Mouse (Mus musculus): Measurements from ENCODE around the gene Gnb1l. TPM values are rescaled to one million over a fixed set of nuclear protein-coding genes. Genes with fewer than 3 reads are reported as not detected.
A peak's percentile ranks its signal among the peaks of the same experiment; 100 is the strongest.
"Not testable (repeated sequence)": the region's sequence is repeated elsewhere in the genome, so short reads cannot be mapped to it uniquely, and the experiment has no call there.

Gnb1l gene
- total RNA-seq, 2 experiments from 2014 or later = 6.0 to 6.7 TPM

DNA sequence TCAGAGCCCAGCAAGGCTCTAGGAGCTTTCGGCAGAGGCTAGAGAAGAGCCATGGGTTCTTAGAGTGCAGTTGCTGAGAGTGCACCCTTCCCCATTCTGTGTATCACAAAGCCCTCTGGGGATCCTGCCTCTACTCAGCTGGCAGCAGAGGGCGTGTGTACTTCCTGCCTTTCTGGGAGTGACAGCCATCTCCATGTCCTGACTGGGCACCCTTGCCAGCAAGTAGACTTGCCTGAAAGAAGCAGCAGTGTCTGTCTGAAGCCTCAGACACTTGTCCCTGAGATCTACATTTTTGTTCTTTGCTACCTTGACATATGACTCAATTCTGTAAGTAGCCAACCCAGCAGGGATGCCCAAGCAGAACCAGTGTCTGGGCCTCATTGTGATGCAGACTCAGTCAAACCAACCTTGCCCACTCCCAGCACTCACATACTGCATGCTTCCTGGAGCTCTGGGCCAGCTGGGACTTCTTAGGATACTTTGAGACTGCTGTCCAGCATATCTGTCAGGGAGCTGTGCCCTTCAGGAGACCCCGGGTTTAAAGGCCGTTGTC is 17.5 kb upstream of the Gnb1l start:
- DNase-seq (ENCODE audit: low spot score in 2 of 2) = no peak
- intact Hi-C loops (cut with DNase I) = no loop called here

DNA sequence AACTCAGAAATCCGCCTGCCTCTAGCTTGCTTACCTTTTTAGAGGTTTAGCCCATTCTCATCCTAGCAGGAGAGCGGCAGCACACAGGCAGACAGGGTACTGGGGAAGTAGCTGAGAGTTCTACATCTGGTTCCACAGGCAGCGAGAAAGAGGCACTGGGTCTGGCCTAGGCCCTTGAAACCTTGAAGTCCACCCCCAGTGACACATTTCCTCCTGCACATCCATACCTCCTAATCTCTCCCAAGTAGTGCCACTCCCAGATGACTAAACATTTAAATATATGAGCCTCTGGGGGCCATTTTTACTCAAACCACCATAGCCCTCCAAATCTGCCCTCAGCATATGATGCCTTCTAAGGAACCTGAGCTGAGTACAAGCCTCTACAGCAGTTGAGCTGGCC is 16.1 kb upstream of the Gnb1l start:
- no peak for DNase-seq (ENCODE audit: low spot score in 2 of 2)
- intact Hi-C loops (cut with DNase I) = no loop called here

DNA sequence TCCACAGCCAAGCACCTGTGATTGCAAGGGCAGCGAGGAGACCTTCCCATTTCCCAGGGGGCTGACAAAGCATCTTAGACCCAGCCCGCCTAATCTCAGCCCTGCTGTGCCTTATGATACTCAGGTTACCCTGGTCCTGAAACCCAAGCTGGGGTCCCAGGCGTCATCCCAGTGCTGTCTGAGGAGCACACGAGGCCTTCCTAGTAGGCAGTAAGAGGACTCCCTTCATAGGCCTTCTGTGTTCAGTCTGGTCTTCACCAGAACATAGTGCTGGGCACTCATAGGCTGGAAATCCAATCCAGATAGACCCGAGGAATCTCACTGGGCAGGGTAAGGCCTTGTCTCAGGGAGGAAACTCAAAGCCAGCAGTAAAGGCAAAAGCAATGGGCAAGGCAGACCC is 14.7 kb upstream of the Gnb1l start:
- no peak for DNase-seq (ENCODE audit: low spot score in 2 of 2)
- intact Hi-C loops (cut with DNase I) = no loop called here

DNA sequence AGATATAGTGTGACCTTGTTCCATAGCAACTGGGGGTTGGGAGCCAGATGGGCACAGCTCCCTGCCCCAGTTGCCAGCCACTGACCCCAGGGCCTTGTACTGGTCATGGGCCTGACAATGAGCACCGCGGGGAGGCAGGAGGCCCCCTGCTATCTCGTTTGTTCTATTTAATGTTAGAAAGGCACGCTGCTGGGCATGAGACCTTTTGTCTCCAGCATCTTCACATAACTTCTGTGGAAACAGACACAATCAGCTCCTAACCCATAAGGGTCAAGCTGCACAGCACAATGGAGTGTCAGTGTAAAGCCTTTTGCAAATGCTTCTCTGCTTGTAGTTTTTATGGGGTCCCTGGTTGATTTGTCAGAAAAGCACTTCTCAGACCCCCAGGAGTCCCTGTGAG is 14.1 kb upstream of the Gnb1l start:
- no peak for DNase-seq (ENCODE audit: low spot score in 2 of 2)
- intact Hi-C loops (cut with DNase I) = no loop called here

DNA sequence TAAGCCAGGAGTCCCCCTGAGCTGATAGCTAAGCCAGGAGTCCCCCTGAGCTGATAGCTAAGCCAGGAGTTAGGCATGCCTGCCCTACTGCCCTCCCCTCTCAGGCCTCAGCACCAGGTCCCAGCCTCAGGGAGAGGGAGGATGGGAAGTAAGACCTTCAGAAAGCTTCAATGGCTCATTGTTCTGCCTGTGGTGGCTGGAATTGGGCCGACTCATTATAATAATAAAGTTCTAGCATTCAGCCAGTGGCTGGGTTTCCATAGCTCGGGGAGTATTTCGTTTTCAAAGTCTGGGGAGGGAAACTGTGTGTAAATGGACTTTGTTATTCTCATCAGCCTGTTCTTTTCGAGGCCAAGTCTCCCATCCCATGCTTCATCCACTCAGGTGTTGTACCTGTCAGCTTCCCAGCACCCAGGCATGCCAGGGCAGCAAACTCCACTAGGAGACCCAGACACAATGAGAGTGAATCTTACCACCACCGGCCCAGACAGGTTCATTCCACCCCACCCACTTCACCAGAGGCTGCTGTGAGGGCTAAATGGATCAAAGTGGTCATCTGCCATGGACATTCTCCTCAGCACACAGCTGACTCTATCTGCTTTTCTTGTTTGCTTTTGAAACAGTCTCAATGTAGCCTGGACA is 13.6 kb upstream of the Gnb1l start:
- no peak for DNase-seq (ENCODE audit: low spot score in 2 of 2)
- intact Hi-C loops (cut with DNase I) = no loop called here

DNA sequence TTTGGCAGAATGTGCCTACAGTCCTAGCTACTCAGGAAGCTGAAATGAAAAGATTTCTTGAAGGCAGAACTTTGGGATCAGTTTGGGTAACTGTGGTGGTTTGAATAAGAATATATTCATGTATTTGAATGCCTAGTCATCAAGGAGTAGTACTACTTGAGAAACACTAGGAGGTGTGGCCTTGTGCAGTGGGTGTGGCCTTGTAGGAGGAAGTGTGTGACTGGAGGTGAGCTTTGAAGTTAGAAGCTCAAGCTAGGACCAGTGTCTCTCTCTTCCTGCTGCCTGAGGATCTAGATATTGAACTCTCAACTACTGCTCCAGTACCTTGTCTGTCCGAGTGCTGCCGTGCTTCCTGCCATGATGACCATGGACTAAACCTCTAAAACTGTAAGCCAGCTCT is 12.4 kb upstream of the Gnb1l start:
- no peak for DNase-seq (ENCODE audit: low spot score in 2 of 2)
- intact Hi-C loops (cut with DNase I) = no loop called here

DNA sequence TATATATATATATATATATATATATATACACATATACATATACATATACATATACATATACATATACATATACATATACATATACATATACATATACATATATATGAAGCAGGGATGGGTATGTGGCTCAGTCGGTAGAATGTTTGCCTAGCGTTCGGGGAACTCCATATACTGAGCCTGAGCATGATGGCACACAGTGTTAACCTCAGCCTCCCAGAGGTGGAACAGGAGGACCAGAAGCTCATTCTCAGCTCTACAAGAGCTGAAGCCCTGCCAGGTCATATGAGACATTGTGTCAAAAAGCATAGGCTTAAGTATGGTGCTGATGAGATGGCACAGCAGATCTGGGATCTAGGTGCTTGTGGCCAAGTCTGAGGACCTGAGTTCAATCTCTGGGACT is 8.2 kb upstream of the Gnb1l start:
- no peak for DNase-seq (ENCODE audit: low spot score in 2 of 2)
- intact Hi-C loops (cut with DNase I) = no loop called here

DNA sequence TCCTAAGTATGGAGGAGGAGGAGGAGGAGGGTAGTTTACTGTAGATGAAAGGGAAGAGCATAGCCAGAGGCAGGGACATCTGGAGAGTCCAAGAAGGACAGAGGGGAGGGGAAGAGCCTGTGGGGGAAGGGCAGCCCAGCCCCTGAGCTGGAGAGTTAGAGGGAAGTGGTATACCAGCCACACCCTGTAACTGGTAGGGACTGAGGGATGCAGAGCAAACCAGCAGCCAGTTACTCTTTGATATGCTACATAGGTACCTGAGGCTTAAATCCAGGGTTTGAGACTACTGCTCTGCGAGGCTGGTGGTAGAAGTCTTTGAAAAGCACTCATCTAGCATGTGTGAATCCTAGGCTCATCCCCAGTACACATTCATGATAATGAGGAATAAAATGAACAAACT is 7.6 kb upstream of the Gnb1l start:
- DNase-seq (ENCODE audit: low spot score in 2 of 2) = no peak
- intact Hi-C loops (cut with DNase I) = no loop called here

DNA sequence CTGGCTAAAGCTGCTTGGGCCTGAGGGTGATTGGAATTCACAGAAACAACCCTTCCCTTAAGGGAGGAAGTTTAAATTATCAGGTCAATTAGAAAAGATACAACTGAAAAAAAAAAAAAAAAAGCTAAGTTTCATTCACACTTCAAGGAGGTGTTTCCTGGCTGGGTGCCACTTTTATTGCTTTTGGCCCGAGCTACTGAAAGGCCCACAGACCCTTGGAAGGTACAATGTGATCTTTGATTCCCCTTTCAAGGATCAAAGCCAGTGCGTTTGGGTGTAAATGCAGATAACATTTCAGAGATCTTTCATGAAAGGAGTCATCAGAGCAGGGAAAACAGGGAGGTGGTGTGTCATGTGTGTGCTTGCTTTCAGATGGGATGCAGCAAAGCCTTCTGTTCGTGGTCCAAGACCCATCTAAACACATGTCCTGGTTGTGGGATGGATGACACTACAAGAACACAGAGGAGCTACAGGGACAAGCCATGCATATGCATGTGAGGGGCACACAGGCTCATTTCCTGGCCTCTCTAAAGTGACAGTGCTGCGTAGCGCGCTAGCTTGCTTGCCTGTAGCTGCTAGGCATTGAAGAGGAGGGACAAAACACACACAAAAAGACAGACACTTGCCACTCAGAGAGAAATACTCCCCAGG is 523 bp upstream of the Gnb1l start:
- intact Hi-C loops (cut with DNase I) = loop anchor here (2.0 kb wide), 1 partner anchor 45 kb away; no protein-coding TSS in a partner anchor
- peak in 1 of 2 experiments; percentile 38 for DNase-seq (ENCODE audit: low spot score in 2 of 2)

DNA sequence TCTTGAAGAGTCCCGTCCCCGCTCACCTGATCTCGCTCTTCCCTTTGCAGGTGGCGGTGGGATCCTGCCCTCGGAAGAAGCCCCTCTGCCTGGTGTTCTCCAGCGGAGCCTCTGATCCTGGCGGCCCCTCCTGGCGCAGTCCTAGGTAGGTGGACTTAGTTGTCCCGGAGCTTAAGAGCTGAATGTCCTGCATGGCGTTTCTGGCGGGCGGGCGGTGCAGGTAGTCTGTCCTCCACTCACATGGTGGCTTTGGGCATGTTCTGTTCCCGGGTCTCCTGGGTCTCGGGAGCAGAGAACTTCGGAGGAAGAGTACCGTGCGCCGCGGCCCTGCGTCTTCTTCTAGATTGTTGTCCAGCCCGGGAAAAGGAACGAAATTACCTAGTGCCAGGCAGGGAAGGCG is 483 bp downstream of the Gnb1l start:
- intact Hi-C loops (cut with DNase I) = loop anchor here (2.0 kb wide), 1 partner anchor 46 kb away; no protein-coding TSS in a partner anchor
- DNase-seq (ENCODE audit: low spot score in 2 of 2) = peak in 1 of 2 experiments; percentile 18

DNA sequence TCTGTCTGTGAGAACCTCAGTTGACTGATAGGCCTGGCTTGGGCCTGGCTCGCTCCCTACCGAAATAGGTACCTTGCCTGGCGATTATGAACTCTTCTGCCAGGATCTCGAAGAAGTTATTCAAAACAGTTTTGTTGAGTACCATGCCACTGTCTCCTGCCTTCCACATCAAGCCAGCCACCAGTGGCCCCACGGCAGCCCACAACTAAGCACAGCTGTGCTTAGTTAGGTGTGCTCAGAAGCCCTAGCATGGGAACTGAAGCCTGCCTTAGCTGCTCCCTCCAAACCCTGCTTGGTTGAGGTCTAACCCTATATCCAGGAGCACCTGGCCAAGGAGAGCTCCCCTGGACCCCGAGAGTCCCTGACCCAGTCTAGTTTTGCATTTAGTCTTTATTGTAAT is 3.0 kb downstream of the Gnb1l start:
- no peak for DNase-seq (ENCODE audit: low spot score in 2 of 2)
- intact Hi-C loops (cut with DNase I) = no loop called here

DNA sequence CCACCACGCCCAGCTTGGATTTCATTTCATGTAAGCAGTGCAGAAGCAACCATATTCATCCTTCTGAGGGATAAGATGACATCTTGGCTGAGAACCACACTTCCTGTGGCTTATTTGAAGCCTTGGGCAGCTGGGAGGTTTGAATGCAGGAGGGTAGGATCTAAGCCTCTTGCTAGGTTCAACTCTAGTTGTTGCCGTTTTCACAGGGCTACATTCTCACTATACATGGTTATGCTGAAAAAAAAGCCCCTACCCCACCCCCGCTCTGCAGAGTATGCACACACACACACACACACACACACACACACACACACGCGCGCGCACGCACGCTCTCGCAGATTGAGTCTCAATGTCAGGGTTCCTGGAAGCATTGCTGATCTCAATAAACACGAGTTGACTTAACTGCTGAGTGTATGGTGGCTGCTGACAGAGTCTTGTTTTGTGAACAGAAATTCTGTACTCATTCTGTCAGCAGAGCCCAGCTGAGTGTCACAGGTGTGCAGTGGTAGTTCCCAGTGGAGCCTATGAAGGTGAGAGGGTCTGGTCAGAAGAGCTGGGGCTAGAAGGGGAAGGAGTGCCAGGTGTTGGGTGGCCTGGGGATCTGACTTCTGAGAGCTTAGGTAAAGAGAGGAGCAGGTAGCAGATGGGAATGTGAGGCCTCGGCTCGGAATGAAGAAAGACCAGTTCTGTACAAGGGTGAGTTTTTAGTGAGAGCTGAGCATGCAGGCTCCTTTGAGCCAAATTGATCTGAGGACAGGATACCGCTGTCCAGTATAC is 5.2 kb downstream of the Gnb1l start:
- DNase-seq (ENCODE audit: low spot score in 2 of 2) = no peak
- intact Hi-C loops (cut with DNase I) = no loop called here

DNA sequence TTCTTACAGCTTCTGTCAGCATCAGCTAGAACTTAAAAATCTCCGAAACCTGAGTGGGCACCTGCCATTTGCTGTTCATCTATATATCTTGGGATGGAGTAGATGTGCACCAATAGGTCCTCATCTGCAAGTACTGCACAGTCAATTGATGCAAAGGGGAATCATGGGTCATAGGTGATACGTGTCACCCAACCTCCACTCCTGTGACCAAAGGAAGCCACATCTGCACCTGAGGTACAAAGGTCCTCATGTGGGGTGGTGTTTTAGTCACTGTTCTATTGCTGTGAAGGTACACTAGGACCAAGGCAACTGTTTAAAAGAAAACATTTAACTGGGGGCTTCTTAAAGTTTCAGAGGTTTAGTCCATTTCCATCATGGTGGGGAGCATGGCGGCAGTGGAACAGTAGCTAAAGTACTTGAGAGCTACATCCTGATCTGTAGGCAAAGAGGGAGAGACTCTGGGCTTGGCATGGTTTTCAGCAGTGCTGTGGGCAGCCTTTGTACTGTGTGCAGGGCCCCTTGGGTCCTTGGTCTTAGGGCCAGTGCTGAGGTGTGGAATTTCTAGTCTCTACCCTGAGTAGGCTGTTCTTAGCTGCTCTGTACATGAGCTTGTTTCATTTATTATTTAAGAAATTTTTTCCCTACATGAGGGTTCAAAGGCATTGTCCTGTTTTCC is 8.1 kb downstream of the Gnb1l start:
- intact Hi-C loops (cut with DNase I) = no loop called here
- DNase-seq (ENCODE audit: low spot score in 2 of 2) = no peak

DNA sequence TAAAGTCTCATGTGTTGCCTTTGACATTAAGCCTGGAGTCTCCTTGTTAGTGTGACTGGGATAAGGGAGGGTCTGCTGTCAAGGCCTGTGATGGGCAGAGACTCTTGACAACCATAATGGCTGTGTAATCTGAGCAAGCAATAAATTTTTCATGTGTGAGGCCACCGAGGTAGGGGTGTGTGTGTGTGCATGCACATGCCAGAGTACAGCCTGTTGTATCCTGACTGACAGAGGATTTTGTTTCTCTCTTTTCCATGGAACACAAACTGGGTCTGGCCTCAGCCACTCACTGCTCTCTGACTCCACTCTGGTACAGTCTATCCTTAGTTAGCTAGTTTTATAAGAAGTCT is 8.7 kb downstream of the Gnb1l start:
- no peak for DNase-seq (ENCODE audit: low spot score in 2 of 2)
- intact Hi-C loops (cut with DNase I) = no loop called here

DNA sequence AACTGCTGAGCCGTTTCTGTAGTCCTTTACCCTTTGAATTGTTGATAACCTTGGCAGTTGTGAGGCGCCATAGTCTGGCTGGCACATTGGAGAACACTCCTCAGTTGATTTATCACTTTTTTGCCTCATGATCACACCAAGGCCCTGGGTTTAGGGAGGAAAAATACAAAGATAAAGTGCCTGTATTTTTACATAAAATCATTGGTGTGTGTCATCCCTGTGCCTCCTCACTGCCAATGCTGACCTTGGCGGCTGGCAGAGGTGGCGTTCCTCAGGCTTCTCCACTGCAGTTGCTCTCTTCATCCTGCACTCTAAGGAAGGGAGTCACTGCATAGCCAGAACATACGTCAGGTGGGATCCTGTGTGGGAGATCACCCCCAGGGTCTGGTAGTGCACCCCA is 13.2 kb downstream of the Gnb1l start:
- intact Hi-C loops (cut with DNase I) = no loop called here
- no peak for DNase-seq (ENCODE audit: low spot score in 2 of 2)

DNA sequence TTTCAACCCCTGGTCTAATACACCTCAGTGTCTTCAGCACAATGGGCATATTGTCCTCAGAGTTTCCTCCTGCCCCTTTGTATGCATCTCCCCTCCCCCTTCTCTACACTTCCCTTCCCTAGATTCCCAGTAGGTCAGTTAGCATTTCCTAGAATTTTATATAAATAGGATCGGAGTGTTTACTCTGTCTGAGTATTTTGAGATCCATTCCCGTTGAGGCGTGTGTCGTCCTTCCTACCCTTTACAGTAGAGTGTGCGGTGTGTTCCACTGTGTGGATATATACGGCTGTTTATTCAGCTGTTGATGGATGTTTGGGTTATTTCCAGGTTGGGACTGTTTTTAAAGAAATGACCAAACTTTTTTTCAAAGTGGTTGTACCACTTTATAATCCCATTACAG is 15.0 kb downstream of the Gnb1l start:
- intact Hi-C loops (cut with DNase I) = no loop called here

DNA sequence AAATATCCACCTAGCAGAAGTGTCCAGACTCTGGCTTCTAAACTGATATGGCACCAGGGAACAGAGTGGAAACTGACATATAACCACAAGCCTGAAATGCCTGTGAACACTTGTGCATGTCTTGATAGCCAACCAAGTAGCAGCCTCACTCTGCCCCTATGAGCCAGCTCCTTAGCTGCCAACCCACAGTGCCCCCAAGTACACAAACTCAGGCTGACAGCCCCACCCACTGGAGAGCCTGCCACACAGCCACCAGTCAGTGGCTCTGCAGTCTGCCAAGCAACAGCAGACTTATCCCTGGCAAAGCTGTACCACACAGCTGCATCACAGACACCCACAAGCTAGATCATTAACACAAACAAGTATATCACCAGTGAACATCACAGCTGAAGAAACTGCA is 19.6 kb downstream of the Gnb1l start:
- intact Hi-C loops (cut with DNase I) = no loop called here
- DNase-seq (ENCODE audit: low spot score in 2 of 2) = peak; percentile 6 to 48

More for the DNA sequence above, 15.0 kb downstream of the Gnb1l start:
- no peak for DNase-seq (ENCODE audit: low spot score in 2 of 2)

DNA sequence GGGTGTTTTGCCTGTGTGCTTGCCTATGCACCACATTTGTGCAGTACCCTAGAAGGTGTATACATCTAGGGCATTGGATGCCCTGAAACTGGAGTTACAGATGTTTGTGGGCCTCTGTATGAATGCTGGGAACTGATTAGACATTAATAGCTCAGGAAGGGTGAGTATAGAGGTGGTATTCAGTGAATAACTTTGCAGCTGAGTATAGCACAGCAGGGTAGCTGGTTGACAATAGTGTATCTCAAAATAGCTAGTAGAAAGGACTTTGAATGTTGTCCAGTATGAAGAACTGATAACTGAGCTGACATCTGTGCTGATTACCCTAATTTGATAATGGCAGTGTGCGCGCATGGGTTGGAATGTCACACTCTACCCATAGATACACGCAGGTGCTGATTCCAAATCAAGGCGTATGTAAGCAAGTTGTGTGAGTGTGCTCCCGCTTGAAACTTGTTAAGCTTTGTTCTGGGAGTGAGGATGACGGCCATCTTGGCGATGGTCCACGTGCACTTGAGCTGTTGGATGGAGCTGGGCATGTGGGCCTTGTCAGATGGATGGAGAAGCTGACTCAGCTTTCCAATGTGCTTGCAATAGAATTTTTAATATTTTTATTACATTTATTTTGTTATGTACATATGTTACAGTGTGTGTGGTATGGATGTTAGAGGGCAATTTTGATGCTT is 25.2 kb downstream of the Gnb1l start:
- no peak for DNase-seq (ENCODE audit: low spot score in 2 of 2)
- intact Hi-C loops (cut with DNase I) = no loop called here

DNA sequence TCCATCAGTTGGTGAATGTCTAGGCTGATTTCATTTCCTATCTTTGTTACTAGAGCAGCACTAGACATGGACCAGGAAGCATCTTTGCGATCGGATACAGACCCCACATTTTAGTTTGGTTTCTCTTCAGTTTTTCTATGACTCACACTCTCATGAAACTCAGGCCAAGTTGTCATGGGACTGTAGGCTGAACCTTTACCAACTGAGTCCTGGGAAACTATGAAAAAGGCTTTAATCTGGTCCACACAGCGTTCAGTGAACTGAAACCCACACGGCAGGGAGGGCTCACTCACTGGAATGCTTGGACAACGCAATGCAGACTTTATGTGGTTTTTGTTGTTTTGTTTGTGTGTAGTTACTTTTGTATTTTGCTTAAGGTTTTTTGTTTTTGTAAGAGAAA is 30.1 kb downstream of the Gnb1l start:
- no peak for DNase-seq (ENCODE audit: low spot score in 2 of 2)
- intact Hi-C loops (cut with DNase I) = no loop called here

DNA sequence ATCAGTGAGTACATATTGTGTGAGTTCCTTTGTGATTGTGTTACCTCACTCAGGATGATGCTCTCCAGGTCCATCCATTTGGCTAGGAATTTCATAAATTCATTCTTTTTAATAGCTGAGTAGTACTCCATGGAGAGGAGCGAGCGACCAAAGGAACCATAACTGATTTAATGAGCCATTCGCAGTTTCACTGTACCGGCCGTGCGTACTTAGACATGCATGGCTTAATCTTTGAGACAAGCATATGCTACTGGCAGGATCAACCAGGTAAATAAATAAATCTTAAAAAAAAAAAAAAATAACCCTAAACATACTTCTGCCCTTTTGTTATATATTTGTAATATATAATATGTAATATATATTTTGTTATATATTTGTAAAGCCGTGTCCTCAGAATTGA is 34.5 kb downstream of the Gnb1l start:
- intact Hi-C loops (cut with DNase I); DNase-seq (ENCODE audit: low spot score in 2 of 2): not testable (repeated sequence)
